Mouse (Mus musculus) bone marrow, adult 2 months (tissue): Measurements from ENCODE around the gene Cd46. TPM values are rescaled to one million over a fixed set of nuclear protein-coding genes. Genes with fewer than 3 reads are reported as not detected.

ENCODE experiments used
- H3K27ac ChIP-seq: fragments of 200-500 bp; 2 replicates; pipeline ENCODE4 v1.5.1; 2012; ENCODE audit warnings: low read depth, mild to moderate bottlenecking, control low read depth, inconsistent platforms, low read length; ENCODE audit not compliant: control insufficient read depth, poor library complexity, insufficient read depth
- H3K4me1 ChIP-seq: fragments of 200-500 bp; 2 replicates; pipeline ENCODE4 v1.6.1; 2011; ENCODE audit warnings: low read length; ENCODE audit not compliant: control insufficient read depth, insufficient read depth
- H3K4me3 ChIP-seq: fragments of 200-500 bp; replicated peaks from 2 replicates; pipeline ENCODE3; 2011; ENCODE audit warnings: mild to moderate bottlenecking, low read depth, low read length, control low read depth; ENCODE audit not compliant: control insufficient read depth
- CTCF ChIP-seq: fragments of 200-500 bp; IDR thresholded peaks from 2 replicates; pipeline ENCODE4 v1.5.1; 2011; ENCODE audit warnings: low read length, control low read depth; ENCODE audit not compliant: control insufficient read depth, insufficient read depth
- POLR2A ChIP-seq: fragments of 200-500 bp; IDR thresholded peaks from 2 replicates; pipeline ENCODE4 v1.6.1; 2011; ENCODE audit warnings: low read depth, mild to moderate bottlenecking, control low read depth, low read length, borderline replicate concordance; ENCODE audit not compliant: control insufficient read depth
- WGBS: fragments of 180-500 bp; shearing (Covaris S2); methylation state at CpG from one replicate; pipeline ENCODE4 v1.1.7; 2018; 5-methylcytosine and 5-hydroxymethylcytosine counted together
- polyA plus RNA-seq: library from polyadenylated mRNA; stranded (reverse); fragments of >200 nt; gene quantifications from 2 replicates; pipeline ENCODE4 v1.2.4, GENCODE M21; 2011; ENCODE audit warnings: low replicate concordance; ENCODE audit not compliant: missing spikeins, insufficient read depth, insufficient read length

Cd46 gene
- polyA plus RNA-seq, 1 experiment: 1.7 TPM

DNA sequence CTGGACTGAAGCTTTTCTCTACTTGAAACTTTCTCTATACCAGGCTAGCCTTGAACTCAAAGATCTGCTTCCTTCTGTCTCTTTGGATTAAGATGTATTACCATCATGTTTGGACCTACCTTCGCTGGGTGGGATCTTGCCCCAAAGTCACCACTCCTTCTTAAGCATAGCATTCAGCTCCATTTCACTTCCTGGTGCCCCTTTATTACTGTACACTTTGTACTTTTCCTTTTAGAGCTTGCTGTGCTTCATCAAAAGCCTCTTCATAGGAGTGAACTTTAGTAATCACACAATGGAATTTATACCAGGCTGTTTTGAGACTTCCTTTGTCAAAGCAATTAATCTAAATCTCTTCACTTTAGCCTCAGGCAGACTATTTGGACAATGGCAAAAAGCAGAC, 6.0 kb upstream of the Cd46 start:
- Histone ChIP-seq H3K4me3 (no peak overlapping the region), H3K27ac (no peak overlapping the region), H3K4me1 (no peaks in the 10 kb centered on the region; the same call in 1 of the 2 replicates)
- 90% methylated on average over 1 of the region's 1 CpGs for WGBS
- TF ChIP-seq POLR2A (no peak), CTCF (no peak)

DNA sequence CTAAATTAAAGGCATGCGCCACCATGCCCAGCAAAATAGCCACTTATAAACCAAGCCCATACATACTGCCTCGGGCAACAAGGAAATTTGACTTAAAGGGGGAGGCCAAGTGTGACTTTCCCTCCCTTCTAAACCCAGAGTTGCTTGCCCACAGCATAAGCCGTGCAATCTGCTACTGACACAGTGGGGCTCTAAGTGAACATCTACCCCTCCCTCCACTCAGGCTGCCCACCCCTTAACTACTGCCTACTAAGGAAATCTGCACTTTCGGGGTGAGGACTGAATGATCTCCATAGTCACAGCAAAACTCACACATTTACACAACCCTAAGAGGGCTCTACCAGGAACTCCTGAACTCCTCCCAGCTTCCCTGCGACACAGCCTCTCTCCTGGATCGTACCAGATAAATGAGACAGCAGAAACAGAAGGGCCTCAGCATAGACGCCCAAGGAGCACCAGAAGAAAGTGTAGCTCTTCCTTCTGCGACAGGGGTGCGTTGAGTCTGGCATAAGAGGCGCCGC, 290 bp downstream of the Cd46 start:
- no peak for TF ChIP-seq CTCF
- TF ChIP-seq POLR2A: no peak
- Histone ChIP-seq H3K27ac (peak overlapping the region; percentile 71), H3K4me1 (no peaks in the 10 kb centered on the region; the same call in 1 of the 2 replicates), H3K4me3 (peak overlapping the region; percentile 70)
- WGBS: 13% methylated on average over 11 of the region's 11 CpGs

GRCm38 (mm10) chr1:195082142-195082541, 9.9 kb downstream of the Cd46 start:
- Histone ChIP-seq H3K4me3 (no peak overlapping the region), H3K27ac (no peak overlapping the region), H3K4me1 (no peaks in the 10 kb centered on the region)
- TF ChIP-seq CTCF (no peak), POLR2A (no peak)

DNA sequence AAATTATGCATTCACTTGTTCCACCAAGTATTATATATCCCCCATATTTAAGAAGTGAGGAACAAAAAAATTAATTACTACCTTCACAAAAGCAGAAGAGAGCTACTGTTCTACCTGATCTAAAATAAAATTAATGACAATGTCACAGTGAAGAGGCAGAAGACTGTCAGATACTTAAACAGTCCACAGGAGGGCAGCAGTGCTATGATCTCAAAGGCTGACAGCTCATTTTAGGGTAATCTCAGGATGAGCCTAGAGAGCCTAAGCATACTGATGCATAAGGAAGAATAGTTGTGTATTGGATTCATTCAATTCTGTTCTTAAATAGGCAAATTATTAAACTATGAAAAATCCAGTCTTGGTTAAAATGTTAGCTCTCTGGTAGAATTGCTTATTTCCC, 51.6 kb downstream of the Cd46 start:
- TF ChIP-seq POLR2A (no peak), CTCF (peak; percentile 22; the same call in 1 of the 2 replicates)

DNA sequence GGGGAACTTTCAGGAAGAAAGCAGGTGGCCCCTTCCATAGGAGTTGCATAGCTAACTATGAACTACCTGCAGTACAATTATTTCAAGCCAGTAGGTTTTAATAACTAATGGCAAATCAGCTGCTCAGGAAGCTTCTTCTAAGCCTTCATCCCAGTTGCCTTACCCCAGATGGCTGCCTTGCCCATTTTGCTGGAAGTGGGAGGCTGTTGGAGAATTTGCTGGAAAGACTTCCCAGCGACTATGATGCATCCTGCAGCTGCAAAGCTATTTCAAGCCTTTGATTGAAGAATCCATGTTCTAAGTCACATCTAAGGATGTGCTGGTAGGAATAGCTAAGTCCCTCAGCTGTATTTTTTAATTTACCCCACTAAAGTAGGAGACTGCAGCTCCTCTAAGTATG, 53.7 kb downstream of the Cd46 start:
- 61% methylated on average over 1 of the region's 1 CpGs for WGBS
- no peak overlapping the region for H3K27ac ChIP-seq
- TF ChIP-seq POLR2A: no peak
- no peak for TF ChIP-seq CTCF
- no peak overlapping the region for H3K4me3 ChIP-seq
- no peaks in the 10 kb centered on the region for H3K4me1 ChIP-seq

More for the DNA sequence above, 51.6 kb downstream of the Cd46 start:
- Histone ChIP-seq H3K4me1 (no peaks in the 10 kb centered on the region), H3K27ac (no peak overlapping the region), H3K4me3 (no peak overlapping the region)

GRCm38 (mm10) chr1:195037985-195038384, 54.1 kb downstream of the Cd46 start:
- H3K4me3 ChIP-seq: no peak overlapping the region
- no peaks in the 10 kb centered on the region for H3K4me1 ChIP-seq
- WGBS: 72% methylated on average over 1 of the region's 1 CpGs

GRCm38 (mm10) chr1:195037483-195037882, 54.6 kb downstream of the Cd46 start:
- H3K4me3 ChIP-seq: no peak overlapping the region
- 70% methylated on average over 6 of the region's 6 CpGs for WGBS
- H3K27ac ChIP-seq: no peak overlapping the region
- H3K4me1 ChIP-seq: no peaks in the 10 kb centered on the region
- no peak for TF ChIP-seq POLR2A
- TF ChIP-seq CTCF: no peak

More at GRCm38 (mm10) chr1:195037985-195038384, 54.1 kb downstream of the Cd46 start:
- no peak overlapping the region for H3K27ac ChIP-seq
- TF ChIP-seq POLR2A: no peak
- no peak for TF ChIP-seq CTCF

DNA sequence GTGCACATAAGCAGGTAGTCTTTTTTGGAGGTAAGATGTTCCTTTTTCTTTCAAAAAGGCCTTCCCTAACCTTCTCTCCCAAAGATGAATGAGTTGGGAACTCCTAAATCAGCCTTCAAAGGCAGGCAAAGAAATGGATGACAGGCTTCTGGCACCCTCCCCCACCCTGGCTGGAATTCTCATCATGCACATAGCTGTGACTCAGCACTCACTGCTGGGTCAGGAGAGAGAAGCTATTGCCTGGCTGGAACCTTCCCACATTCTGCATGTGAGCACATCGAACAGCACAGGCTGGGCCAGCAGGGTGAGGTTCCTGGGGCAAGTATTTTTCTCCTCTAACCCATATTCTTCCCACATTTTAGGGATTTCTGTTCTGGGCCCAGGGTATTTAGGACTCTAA, 58.1 kb downstream of the Cd46 start:
- TF ChIP-seq CTCF: no peak
- no peak for TF ChIP-seq POLR2A
- Histone ChIP-seq H3K4me3 (no peak overlapping the region), H3K4me1 (no peaks in the 10 kb centered on the region), H3K27ac (no peak overlapping the region)
- 71% methylated on average over 1 of the region's 1 CpGs for WGBS

GRCm38 (mm10) chr1:195032738-195033137, 59.3 kb downstream of the Cd46 start:
- WGBS: 53% methylated on average over 1 of the region's 1 CpGs
- TF ChIP-seq POLR2A (no peak), CTCF (no peak)
- Histone ChIP-seq H3K27ac (no peak overlapping the region), H3K4me3 (no peak overlapping the region), H3K4me1 (no peaks in the 10 kb centered on the region)

DNA sequence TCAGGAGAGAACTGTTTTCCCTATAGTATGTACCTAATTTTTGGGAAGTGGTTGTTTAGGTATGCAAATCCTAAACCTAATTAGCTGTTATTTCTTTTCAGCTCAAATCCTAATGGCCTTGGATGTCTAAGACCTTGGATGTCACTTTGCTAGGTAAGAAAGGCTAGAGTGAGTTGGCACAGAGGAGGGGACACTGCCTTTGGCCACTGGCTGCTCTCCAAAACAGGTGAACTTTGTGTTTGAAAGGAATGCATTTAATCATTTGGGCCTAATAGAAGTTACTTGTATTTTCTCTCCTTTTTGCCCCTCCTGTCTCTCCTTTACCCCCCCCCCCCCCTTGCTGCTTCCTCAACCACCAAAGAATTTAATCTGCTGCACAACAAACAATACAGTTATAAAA, 60.3 kb downstream of the Cd46 start:
- Histone ChIP-seq H3K4me1 (no peaks in the 10 kb centered on the region), H3K27ac (no peak overlapping the region), H3K4me3 (no peak overlapping the region)
- no peak for TF ChIP-seq CTCF
